Mouse (Mus musculus) heart, postnatal 0 days (tissue): ENCODE data around the gene Plekhj1. TPM values are rescaled to one million over a fixed set of nuclear protein-coding genes. Genes with fewer than 3 reads are reported as not detected.
"Not testable (repeated sequence)": the region's sequence is repeated elsewhere in the genome, so short reads cannot be mapped to it uniquely, and the experiment has no call there.

ENCODE experiments used
- ATAC-seq: fragments of 200-750 bp; cut with Nextera tagmentation; 2 replicates; pipeline ENCODE4 v1.8.0; 2017; ENCODE audit warnings: low read depth, moderate number of reproducible peaks, moderate library complexity; ENCODE audit not compliant: insufficient read depth
- DNase-seq: peaks from one replicate; pipeline ENCODE4 v3.0.0-alpha.2; 2016; ENCODE audit warnings: low spot score
- H3K27ac ChIP-seq: fragments of 300-500 bp; sonication (generic); 2 replicates; pipeline ENCODE4 v1.5.1; 2014; ENCODE audit warnings: low read depth, mild to moderate bottlenecking
- H3K27me3 ChIP-seq: fragments of 300-500 bp; sonication (generic); 2 replicates; pipeline ENCODE4 v1.6.1; 2014; ENCODE audit warnings: low read length, mixed read lengths; ENCODE audit not compliant: control insufficient read depth, insufficient read depth
- H3K36me3 ChIP-seq: fragments of 300-500 bp; sonication (generic); replicated peaks from 2 replicates; pipeline ENCODE4 v1.6.1; 2014; ENCODE audit warnings: low read length, mixed read lengths; ENCODE audit not compliant: control insufficient read depth, insufficient read depth
- H3K4me1 ChIP-seq: fragments of 300-500 bp; sonication (generic); 2 replicates; pipeline ENCODE4 v1.6.1; 2014; ENCODE audit warnings: antibody characterized with exemption; ENCODE audit not compliant: control insufficient read depth, insufficient read depth
- H3K4me2 ChIP-seq: fragments of 300-500 bp; sonication (generic); 2 replicates; pipeline ENCODE4 v1.6.1; 2014; ENCODE audit warnings: low read depth, mild to moderate bottlenecking, low read length, moderate library complexity
- H3K4me3 ChIP-seq: fragments of 300-500 bp; sonication (generic); 2 replicates; pipeline ENCODE4 v1.5.1; 2014; ENCODE audit warnings: low read depth, low read length
- H3K9ac ChIP-seq: fragments of 300-500 bp; sonication (generic); replicated peaks from 2 replicates; pipeline ENCODE4 v1.6.1; 2014; ENCODE audit warnings: low read depth, low read length, mixed read lengths
- H3K9me3 ChIP-seq: fragments of 300-500 bp; sonication (generic); replicated peaks from 2 replicates; pipeline ENCODE4 v1.6.1; 2016; ENCODE audit warnings: low read length; ENCODE audit not compliant: control insufficient read depth
- CTCF ChIP-seq: IDR thresholded peaks from 2 replicates; pipeline ENCODE4 v1.5.1; 2016; ENCODE audit warnings: antibody characterized with exemption, control low read depth, low read depth
- EP300 ChIP-seq: IDR thresholded peaks from 2 replicates; pipeline ENCODE4 v1.6.1; 2016; ENCODE audit warnings: antibody characterized with exemption, low read depth
- WGBS: fragments of 180-500 bp; shearing (Covaris S2); extraction: QIAGEN DNeasy Blood & Tissue Kit; methylation state at CpG from one replicate; pipeline ENCODE4 v1.1.7; 2014; 5-methylcytosine and 5-hydroxymethylcytosine counted together
- polyA plus RNA-seq: library from polyadenylated mRNA; unstranded; fragments of >200 nt; fragmentation: Nextera tagmentation; extraction: Ambion mirVana; gene quantifications from 2 replicates; pipeline ENCODE4 v1.2.1, GENCODE M21; 2015
- total RNA-seq: library from RNA; depleted of rRNA; stranded (reverse); fragments of >200 nt; gene quantifications from 2 replicates; pipeline ENCODE4 v1.2.3, GENCODE M21; 2014; ENCODE audit warnings: low replicate concordance

The Plekhj1 gene
- total and polyA plus RNA-seq, 2 experiments from 2014 or later = 29.3 to 41.8 TPM

DNA sequence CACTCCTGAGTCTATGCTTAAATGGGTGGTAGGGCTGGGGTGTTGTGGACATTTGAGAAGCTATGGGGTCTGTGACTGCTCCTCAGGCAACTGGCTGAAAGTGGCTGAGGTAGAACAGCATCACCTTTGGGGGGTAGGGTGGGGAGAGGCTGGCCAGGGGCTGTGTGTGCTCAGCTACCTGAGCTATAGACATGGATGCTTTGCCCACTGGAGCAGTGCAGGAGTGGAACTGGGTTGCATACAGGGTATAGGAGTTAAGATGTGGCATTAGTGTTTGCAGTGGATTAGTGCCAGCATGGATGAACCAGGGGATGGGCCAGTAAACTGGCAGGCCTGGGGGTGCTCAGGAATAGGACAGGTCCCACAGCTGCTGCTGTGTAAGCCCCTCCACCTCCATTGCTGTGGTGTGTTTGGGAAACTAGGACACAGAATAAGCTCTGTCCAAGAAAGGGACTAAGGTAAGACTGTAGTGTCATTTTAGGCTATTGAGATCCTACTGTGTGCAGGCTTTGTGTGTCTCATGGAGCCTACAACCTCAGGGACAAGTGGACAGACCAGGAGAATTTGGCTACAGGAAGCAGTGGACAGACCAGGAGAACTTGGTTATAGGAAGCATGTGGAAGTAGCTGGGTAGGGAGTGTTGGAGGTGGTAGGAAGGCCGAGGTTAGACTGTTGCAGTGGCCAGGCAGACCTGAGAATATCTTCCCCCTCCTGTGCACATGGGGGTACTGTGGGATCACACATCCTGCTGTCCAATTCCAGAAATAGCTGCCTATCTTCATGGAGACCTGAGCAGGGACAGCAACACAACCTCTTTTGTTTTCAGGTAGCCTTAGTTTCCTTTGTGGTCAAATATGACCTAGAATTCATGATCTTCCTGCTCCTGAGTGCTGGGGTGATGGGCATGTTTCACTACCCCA lies 31.2 kb upstream of the Plekhj1 start:
- H3K4me2 ChIP-seq = no peak overlapping the region
- 41% methylated on average over 1 of the region's 1 CpGs for WGBS
- peaks cover 15% of the 10 kb centered on the region for H3K27me3 ChIP-seq
- H3K36me3 ChIP-seq = peaks cover 23% of the 10 kb centered on the region
- TF ChIP-seq CTCF (no peak), EP300 (no peak)
- H3K9ac ChIP-seq = no peak overlapping the region
- DNase-seq (no peak), ATAC-seq (no peak)
- H3K4me1 ChIP-seq = peaks cover 20% of the 10 kb centered on the region
- H3K27ac ChIP-seq = no peak overlapping the region
- H3K4me3 ChIP-seq = no peak overlapping the region
- no peaks in the 10 kb centered on the region for H3K9me3 ChIP-seq

- not testable (repeated sequence) for ATAC-seq, H3K9me3 ChIP-seq, H3K27ac ChIP-seq, DNase-seq, H3K9ac ChIP-seq, H3K27me3 ChIP-seq
- Histone ChIP-seq H3K4me1 (peaks cover 20% of the 10 kb centered on the region), H3K4me2 (peak overlapping the region; percentile 95), H3K4me3 (peak overlapping the region; percentile 88), H3K36me3 (peaks cover 23% of the 10 kb centered on the region)
- WGBS = 74% methylated on average over 9 of the region's 9 CpGs
These were observed 30.2 kb upstream of the Plekhj1 start for GRCm38 (mm10) chr10:80828587-80828986.

GRCm38 (mm10) chr10:80827870-80828420 lies 29.5 kb upstream of the Plekhj1 start:
- Histone ChIP-seq H3K27ac (no peak overlapping the region), H3K9ac (peak overlapping the region; percentile 94), H3K36me3 (peaks cover 23% of the 10 kb centered on the region), H3K4me1 (peaks cover 20% of the 10 kb centered on the region), H3K27me3 (no peaks in the 10 kb centered on the region), H3K4me3 (peak overlapping the region; percentile 88), H3K4me2 (peak overlapping the region; percentile 95), H3K9me3 (no peaks in the 10 kb centered on the region)
- ATAC-seq (no peak), DNase-seq (no peak)
- 58% methylated on average over 10 of the region's 10 CpGs for WGBS
- no peak for TF ChIP-seq CTCF
- TF ChIP-seq EP300 = no peak

- Histone ChIP-seq H3K4me2 (peak overlapping the region; percentile 95), H3K4me1 (peaks cover 20% of the 10 kb centered on the region), H3K9me3 (no peaks in the 10 kb centered on the region), H3K27me3 (no peaks in the 10 kb centered on the region), H3K4me3 (peak overlapping the region; percentile 88), H3K36me3 (peaks cover 23% of the 10 kb centered on the region), H3K9ac (peak overlapping the region; percentile 94), H3K27ac (peak overlapping the region; percentile 95)
- no peak for ATAC-seq
- no peak for DNase-seq
- WGBS = 4% methylated on average over 29 of the region's 29 CpGs
- TF ChIP-seq CTCF = no peak
- TF ChIP-seq EP300 = no peak
These were observed 28.8 kb upstream of the Plekhj1 start for GRCm38 (mm10) chr10:80827063-80827869.

DNA sequence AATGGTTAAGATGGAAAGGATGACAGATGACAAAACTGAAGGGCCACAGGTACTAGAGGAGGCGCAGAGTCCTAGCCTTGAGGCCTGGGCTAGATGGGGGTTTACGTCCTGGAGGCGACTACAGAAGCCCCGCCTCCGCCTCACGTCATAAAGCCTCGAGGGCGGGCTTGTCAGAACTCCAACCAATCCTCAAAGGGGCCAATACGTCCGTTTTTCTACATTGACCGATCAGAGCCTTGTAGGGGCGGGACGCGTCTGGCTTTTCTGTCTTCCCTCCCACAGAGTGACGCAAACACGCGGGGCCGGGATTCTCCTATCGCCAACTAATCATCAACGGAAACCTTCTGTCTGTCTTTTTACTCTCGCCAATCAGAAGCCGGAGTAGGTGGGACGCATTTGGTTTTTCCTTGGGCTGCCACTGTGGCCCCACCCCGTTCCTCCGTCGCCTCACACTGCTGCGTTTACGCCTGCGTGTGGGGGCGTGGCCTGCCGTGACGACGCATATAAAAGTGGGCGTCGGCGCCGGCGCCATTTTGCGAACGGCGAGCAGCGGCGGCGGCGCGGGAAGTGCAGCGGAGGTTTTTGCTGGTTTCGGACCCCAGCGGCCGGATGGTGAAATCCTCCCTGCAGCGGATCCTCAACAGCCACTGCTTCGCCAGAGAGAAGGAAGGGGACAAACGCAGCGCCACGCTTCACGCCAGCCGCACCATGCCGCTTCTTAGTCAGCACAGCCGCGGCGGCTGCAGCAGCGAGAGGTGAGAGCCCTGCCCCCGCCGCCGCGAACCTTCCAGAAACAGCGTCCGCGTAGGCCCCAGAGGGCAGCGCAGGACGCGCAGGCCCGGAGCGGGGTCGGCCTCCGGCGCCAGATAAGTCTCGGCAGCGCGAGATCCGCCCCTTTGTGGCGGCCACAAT lies 28.0 kb upstream of the Plekhj1 start, which contains the start of gene Oaz1:
Gene Oaz1, plus strand, starts transcription at position 506 of the 912 bp plus-strand sequence.
- H3K4me3 ChIP-seq = peak within 1 kb of the TSS; percentile 88
- H3K9me3 ChIP-seq = no peaks in the 10 kb centered on the region
- H3K27me3 ChIP-seq = no peaks in the 10 kb centered on the region
- H3K36me3 ChIP-seq = peaks cover 23% of the 10 kb centered on the region
- no peak for TF ChIP-seq EP300
- ATAC-seq = peak; percentile 96
- peak within 1 kb of the TSS; percentile 95 for H3K27ac ChIP-seq
- under 1% methylated on average over 76 of the region's 82 CpGs for WGBS
- peak within 1 kb of the TSS; percentile 94 for H3K9ac ChIP-seq
- H3K4me2 ChIP-seq = peak within 1 kb of the TSS; percentile 95
- peak; percentile 99 for DNase-seq
- H3K4me1 ChIP-seq = peaks cover 20% of the 10 kb centered on the region
